Mouse (Mus musculus): ENCODE measurements around the gene Cyp2j13. TPM values are rescaled to one million over a fixed set of nuclear protein-coding genes. Genes with fewer than 3 reads are reported as not detected.
"Not testable (repeated sequence)": the region's sequence is repeated elsewhere in the genome, so short reads cannot be mapped to it uniquely, and the experiment has no call there.

Gene Cyp2j13
- not detected in 2 replicates for polyA plus RNA-seq (2011; ENCODE audit: insufficient read depth, insufficient read length, low replicate concordance, missing spikeins)

DNA sequence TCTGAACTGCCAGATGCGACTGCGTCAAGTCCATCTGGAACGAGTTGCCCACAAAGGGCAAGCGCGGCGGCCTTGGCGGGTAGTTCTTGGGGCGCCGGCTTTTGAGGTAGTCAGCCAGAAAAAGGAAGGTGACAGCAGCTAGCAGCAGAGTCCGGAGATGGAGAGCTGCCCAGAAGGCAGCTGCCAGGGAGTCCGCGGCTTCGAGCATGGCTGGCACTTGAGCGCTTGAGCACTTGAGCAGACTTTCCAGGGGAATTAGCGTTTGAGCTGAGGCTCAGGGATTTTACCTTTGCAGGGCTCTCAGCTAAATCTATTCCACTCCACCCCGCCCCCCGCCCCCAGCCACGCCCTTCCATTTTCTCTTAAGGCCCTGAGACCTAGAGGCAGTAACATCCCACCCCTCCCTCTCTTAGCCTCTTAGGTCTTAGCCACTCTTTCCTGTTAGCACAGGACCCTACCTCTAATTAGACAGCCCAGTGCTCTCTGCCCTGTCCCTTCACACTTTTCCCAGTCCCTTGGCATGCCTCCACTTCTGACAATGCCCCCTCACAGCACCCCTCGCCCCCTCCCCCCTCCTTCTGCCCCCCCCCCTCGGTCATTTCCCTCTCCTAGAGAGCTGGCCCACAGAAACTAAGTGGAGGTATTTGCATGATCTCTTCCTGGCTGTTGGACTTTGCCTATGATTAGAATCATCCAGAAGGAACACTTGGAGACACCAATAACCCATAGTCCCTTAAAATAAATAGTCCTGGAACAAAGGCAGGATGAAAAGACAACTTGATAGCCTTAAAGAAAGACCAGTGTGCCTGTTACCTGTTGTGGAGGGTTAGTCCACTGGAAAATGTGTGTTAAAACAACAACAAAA is at the start of gene Cyp2j13:
TSS of gene Cyp2j13 (minus strand) at position 286 of the 865 bp plus-strand sequence.
- WGBS, result 13% methylated on average over 20 of the region's 20 CpGs

DNA sequence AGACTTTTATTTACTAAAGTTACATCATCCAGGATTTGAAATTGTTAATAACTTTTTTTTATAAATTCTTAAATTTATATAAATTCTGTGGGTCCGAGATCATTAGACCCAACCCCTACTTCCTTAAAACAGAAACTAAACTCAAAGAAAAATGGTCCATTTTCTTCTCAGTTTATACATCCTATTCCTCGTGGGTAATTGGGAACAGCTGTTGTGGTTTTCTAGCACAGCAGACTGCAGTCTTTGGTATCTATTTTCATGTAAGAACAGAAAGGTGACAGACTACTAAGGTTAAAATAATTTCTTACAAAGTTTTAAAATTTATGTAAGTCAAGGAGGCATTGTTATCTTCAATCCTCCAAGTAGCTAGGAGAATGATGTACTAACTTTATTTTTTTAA is 19.5 kb upstream of the Cyp2j13 start:
- Histone ChIP-seq H3K4me3 (replicated peaks; ENCODE audit: control insufficient read depth, low read depth, low read length) (no peak overlapping the region), H3K27ac (ENCODE audit: control insufficient read depth, insufficient read depth, low read depth, low read length, poor library complexity) (no peak overlapping the region), H3K4me1 (ENCODE audit: control insufficient read depth, insufficient read depth, low read length) (no peaks in the 10 kb centered on the region)
- TF ChIP-seq POLR2A (IDR thresholded peaks at IDR 0.05; ENCODE audit: borderline replicate concordance, control insufficient read depth, low read depth, low read length) (no peak), CTCF (IDR thresholded peaks at IDR 0.05; ENCODE audit: control insufficient read depth, insufficient read depth, low read length) (no peak)
- WGBS, result 27% methylated on average over 2 of the region's 2 CpGs

More for the DNA sequence above, at the start of gene Cyp2j13:
- Histone ChIP-seq H3K4me1 (ENCODE audit: control insufficient read depth, insufficient read depth, low read length) (no peaks in the 10 kb centered on the region), H3K27ac (ENCODE audit: control insufficient read depth, insufficient read depth, low read depth, low read length, poor library complexity) (no peak within 1 kb of the TSS), H3K4me3 (replicated peaks; ENCODE audit: control insufficient read depth, low read depth, low read length) (no peak within 1 kb of the TSS)
- TF ChIP-seq CTCF (IDR thresholded peaks at IDR 0.05; ENCODE audit: control insufficient read depth, insufficient read depth, low read length), result no peak
- no peak for TF ChIP-seq POLR2A (IDR thresholded peaks at IDR 0.05; ENCODE audit: borderline replicate concordance, control insufficient read depth, low read depth, low read length)

DNA sequence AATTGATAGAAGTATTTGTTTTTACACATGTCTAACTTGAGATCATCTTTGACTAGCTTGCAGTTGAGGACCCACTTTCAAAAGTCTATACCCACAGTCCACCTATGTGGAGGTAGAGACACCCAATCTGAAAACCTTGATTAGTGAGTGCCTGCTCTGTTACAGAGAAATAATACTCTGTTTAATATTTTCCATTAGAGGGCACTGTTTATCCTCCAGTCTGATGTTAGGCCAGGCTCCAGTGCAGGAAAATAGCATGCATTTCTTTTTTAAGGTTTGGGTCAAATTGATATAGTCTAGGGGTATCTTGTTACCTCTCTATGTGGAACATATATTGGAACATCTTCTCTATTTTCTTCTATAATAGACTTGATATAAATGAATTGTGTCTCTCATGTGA is 14.5 kb upstream of the Cyp2j13 start:
- Histone ChIP-seq H3K4me1 (ENCODE audit: control insufficient read depth, insufficient read depth, low read length) (no peaks in the 10 kb centered on the region), H3K27ac (ENCODE audit: control insufficient read depth, insufficient read depth, low read depth, low read length, poor library complexity) (no peak overlapping the region), H3K4me3 (replicated peaks; ENCODE audit: control insufficient read depth, low read depth, low read length) (no peak overlapping the region)
- no peak for TF ChIP-seq POLR2A (IDR thresholded peaks at IDR 0.05; ENCODE audit: borderline replicate concordance, control insufficient read depth, low read depth, low read length)
- no peak for TF ChIP-seq CTCF (IDR thresholded peaks at IDR 0.05; ENCODE audit: control insufficient read depth, insufficient read depth, low read length)

- not testable (repeated sequence) for H3K27ac ChIP-seq (ENCODE audit: control insufficient read depth, insufficient read depth, low read depth, low read length, poor library complexity); H3K4me1 ChIP-seq (ENCODE audit: control insufficient read depth, insufficient read depth, low read length); H3K4me3 ChIP-seq (replicated peaks; ENCODE audit: control insufficient read depth, low read depth, low read length)
- 64% methylated on average over 6 of the region's 6 CpGs for whole genome bisulfite sequencing
Measured at GRCm38 (mm10) chr4:96089356-96090048, 12.2 kb upstream of the Cyp2j13 start.

DNA sequence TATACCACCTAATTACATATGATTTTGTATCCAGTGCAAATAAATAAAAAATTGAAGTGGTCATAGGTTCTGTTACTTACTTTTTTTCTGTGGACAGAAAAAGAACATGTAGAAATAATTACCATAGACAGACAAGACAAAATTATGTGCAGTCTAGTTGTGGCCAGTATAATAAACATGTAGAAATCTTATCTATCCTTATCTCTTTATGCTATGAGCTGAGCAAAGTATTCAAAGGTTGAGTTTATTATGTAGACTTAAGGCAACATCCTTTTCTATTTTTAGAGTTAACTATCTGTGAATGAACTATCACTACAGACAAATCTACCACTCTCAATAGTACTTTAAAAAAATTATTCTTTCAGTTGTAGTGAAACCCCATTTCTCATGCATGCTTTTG is 962 bp upstream of the Cyp2j13 start:
- no peak for TF ChIP-seq CTCF (IDR thresholded peaks at IDR 0.05; ENCODE audit: control insufficient read depth, insufficient read depth, low read length)
- no peak for TF ChIP-seq POLR2A (IDR thresholded peaks at IDR 0.05; ENCODE audit: borderline replicate concordance, control insufficient read depth, low read depth, low read length)
- Histone ChIP-seq H3K4me3 (replicated peaks; ENCODE audit: control insufficient read depth, low read depth, low read length) (no peak overlapping the region), H3K27ac (ENCODE audit: control insufficient read depth, insufficient read depth, low read depth, low read length, poor library complexity) (no peak overlapping the region), H3K4me1 (ENCODE audit: control insufficient read depth, insufficient read depth, low read length) (no peaks in the 10 kb centered on the region)

- 75% methylated on average over 2 of the region's 2 CpGs for WGBS
- no peaks in the 10 kb centered on the region for H3K4me1 ChIP-seq (ENCODE audit: control insufficient read depth, insufficient read depth, low read length)
- H3K4me3 ChIP-seq (replicated peaks; ENCODE audit: control insufficient read depth, low read depth, low read length), result no peak overlapping the region
- no peak overlapping the region for H3K27ac ChIP-seq (ENCODE audit: control insufficient read depth, insufficient read depth, low read depth, low read length, poor library complexity)
- TF ChIP-seq POLR2A (IDR thresholded peaks at IDR 0.05; ENCODE audit: borderline replicate concordance, control insufficient read depth, low read depth, low read length) (no peak), CTCF (IDR thresholded peaks at IDR 0.05; ENCODE audit: control insufficient read depth, insufficient read depth, low read length) (no peak)
Measured at GRCm38 (mm10) chr4:96062045-96062444, 15.3 kb downstream of the Cyp2j13 start.

DNA sequence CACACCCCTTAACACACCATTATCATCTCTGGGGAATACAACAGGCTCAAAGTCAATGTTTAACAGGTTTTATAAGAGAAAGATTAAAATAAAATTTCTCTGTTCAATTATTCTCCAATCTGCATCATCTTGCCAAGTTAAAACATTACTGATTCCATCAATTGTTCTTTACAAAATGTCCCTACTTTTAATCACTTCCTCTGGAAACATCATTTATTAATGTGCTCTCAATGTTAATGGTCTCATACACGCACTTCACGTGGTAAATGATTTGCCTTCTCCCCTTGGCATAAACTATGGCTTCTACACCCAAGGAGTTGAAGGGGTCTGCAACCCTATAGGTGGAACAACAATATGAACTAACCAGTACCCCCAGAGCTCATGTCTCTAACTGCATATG is 17.2 kb downstream of the Cyp2j13 start:
- H3K4me3 ChIP-seq (replicated peaks; ENCODE audit: control insufficient read depth, low read depth, low read length), result no peak overlapping the region
- WGBS, result 83% methylated on average over 2 of the region's 2 CpGs
- H3K4me1 ChIP-seq (ENCODE audit: control insufficient read depth, insufficient read depth, low read length), result no peaks in the 10 kb centered on the region
- H3K27ac ChIP-seq (ENCODE audit: control insufficient read depth, insufficient read depth, low read depth, low read length, poor library complexity), result no peak overlapping the region
- TF ChIP-seq POLR2A (IDR thresholded peaks at IDR 0.05; ENCODE audit: borderline replicate concordance, control insufficient read depth, low read depth, low read length), result no peak
- TF ChIP-seq CTCF (IDR thresholded peaks at IDR 0.05; ENCODE audit: control insufficient read depth, insufficient read depth, low read length), result no peak

DNA sequence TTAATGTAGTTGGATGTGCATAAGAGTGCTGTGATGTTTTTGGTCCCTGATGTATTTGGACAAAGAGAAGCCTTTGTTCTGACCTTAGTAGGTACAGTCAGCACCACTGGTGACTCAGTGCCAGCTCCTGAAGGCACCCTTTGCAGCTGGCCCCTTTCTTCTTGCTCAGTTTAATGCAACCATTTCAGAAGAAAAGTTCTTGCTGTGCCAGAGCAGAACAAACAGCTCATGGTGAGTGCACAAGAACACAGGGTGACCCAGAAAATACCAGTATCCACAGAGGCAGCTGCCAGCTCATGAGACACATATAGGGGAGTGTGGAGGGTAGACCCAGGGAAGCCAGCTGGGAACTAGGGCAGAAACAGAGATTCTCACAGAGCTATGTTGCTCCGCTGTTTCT is 48.9 kb downstream of the Cyp2j13 start:
- TF ChIP-seq CTCF (IDR thresholded peaks at IDR 0.05; ENCODE audit: control insufficient read depth, insufficient read depth, low read length) (no peak), POLR2A (IDR thresholded peaks at IDR 0.05; ENCODE audit: borderline replicate concordance, control insufficient read depth, low read depth, low read length) (no peak)
- 94% methylated on average over 1 of the region's 1 CpGs for WGBS

More for the DNA sequence above, 48.9 kb downstream of the Cyp2j13 start:
- Histone ChIP-seq H3K4me1 (ENCODE audit: control insufficient read depth, insufficient read depth, low read length) (no peaks in the 10 kb centered on the region), H3K27ac (ENCODE audit: control insufficient read depth, insufficient read depth, low read depth, low read length, poor library complexity) (no peak overlapping the region), H3K4me3 (replicated peaks; ENCODE audit: control insufficient read depth, low read depth, low read length) (no peak overlapping the region)

Measured in bone marrow, adult 2 months (tissue).